Mouse (Mus musculus) bone marrow, adult 2 months (tissue): ENCODE data around the gene Cd300e.

ENCODE experiments used
- CTCF ChIP-seq: fragments of 200-500 bp; IDR thresholded peaks from 2 replicates; pipeline ENCODE4 v1.5.1; 2011; ENCODE audit warnings: low read length, control low read depth; ENCODE audit not compliant: control insufficient read depth, insufficient read depth
- POLR2A ChIP-seq: fragments of 200-500 bp; IDR thresholded peaks from 2 replicates; pipeline ENCODE4 v1.6.1; 2011; ENCODE audit warnings: low read depth, mild to moderate bottlenecking, control low read depth, low read length, borderline replicate concordance; ENCODE audit not compliant: control insufficient read depth

DNA sequence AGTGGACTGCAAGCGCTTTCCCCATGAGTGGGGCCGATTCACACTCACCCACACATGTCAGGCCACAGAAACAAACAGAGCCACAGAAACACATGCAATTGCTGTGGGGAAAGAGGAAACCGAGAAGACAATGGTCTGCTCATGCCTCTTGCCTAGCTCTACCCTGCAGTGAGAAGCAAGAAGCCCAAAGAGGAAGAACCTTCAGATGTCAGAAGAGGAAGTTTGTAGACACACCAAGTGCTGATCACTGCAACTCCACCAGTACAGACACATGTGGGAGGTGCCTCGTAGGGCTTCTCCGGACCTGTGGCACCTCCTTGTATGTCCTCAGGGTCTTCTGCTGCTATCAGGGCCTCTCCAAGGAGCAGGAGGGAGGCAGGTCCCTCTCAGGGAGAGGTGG lies 57.9 kb downstream of the Cd300e start:
- TF ChIP-seq CTCF (no peak), POLR2A (no peak)
